Mouse (Mus musculus) ovary, postnatal 36 days (tissue): Measurements from ENCODE around the gene Vmn2r84.
"Not testable (repeated sequence)": the region's sequence is repeated elsewhere in the genome, so short reads cannot be mapped to it uniquely, and the experiment has no call there.

Experiments
- DNase-seq: peaks from one replicate; pipeline ENCODE4 v3.0.0; 2022; ENCODE audit warnings: low spot score, mixed read lengths

The Vmn2r84 gene

DNA sequence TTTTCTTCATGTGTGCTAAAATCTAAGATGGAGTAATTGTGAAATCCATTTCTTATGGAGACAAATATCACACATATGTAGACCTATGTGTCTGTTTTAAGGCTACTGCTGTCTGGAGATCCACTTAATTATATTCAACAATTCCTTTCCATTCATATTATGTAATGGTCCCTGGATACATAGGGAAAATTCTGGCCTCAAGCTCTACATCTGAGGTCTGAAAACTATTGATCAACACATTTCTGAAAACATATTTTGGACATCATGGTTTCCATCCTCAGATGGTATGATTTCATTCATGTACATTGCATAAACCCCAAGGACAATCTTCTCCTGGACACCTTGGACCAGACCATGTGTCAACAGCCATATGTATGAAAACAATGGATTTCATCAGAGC, at the start of gene Vmn2r84:
TSS of gene Vmn2r84 (minus strand) at position 101 of the 400 bp plus-strand sequence.
- no peak for DNase-seq

- DNase-seq = not testable (repeated sequence)
These were observed 40.2 kb upstream of the Vmn2r84 start for GRCm38 (mm10) chr10:130434185-130434898.

- not testable (repeated sequence) for DNase-seq
These were observed 35.5 kb upstream of the Vmn2r84 start, which contains the start of gene Vmn2r85 for GRCm38 (mm10) chr10:130429603-130430002. Vmn2r85 (minus strand) TSS chr10:130429703.

- not testable (repeated sequence) for DNase-seq
These were observed 28.2 kb upstream of the Vmn2r84 start for GRCm38 (mm10) chr10:130422368-130422767.

- DNase-seq = no peak
These were observed 26.3 kb upstream of the Vmn2r84 start for GRCm38 (mm10) chr10:130420401-130420800.

DNA sequence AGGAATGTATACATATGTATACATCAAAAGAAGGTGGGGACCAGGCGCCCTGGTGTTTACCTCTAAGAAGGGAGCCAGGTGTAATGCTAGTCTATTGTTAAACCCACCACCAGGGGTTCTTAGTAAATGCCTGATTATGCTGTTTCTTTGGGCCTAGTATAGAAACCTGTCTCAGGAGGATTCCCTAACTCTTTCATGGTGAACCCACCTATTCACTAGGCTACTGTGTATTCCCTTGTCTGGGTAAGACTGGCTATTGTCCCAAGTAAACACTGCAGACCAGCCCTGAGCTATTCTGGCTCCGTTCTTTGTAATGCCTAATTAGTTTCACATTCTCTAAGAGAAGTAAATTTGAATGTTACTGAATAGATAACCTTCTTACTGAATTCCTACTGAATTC, 25.8 kb upstream of the Vmn2r84 start:
- not testable (repeated sequence) for DNase-seq

GRCm38 (mm10) chr10:130416352-130416751, 22.2 kb upstream of the Vmn2r84 start:
- DNase-seq = not testable (repeated sequence)

DNA sequence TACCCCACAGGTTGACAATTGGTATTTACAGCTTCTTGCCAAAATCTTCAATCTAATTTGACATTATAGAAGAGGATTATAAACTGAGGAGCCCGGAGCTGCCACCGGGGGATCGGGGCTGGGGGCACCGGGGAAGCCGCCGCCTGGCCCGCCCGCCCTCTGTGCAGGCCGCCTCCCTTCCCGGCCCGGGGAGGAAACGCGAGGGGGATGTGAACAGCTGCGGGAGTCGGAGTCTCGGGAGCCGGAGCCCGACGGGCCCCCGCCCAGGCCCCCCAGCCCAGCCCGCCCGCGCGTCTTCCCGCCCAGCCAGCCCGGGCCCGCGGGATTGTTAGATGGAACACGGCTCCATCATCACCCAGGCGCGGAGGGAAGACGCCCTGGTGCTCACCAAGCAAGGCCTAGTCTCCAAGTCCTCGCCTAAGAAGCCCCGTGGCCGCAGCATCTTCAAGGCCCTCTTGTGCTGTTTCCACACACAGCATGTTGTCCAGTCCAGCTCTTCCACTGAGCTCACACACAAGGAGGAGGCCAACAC, 18.1 kb upstream of the Vmn2r84 start:
- DNase-seq = not testable (repeated sequence)

DNA sequence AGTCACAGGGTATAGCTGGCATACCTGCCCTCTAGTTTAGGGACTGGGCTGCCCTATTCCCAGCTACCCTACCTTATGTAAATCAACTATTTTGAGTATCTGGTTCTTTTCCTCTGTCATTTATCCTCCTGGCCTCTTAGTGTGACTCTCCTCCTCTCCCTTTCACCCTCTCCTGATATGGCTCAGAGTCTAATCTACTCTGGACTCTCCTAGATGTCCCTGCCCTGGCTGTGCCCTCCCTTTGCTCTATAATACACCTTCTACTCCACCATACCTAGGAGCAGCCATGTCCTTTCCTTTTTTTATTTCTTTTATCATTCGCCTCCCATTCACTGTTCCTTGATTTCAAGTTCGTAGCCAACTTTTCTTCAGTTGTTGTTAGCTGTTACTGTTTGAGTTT, 19.0 kb downstream of the Vmn2r84 start:
- no peak for DNase-seq

GRCm38 (mm10) chr10:130372491-130373173, 21.5 kb downstream of the Vmn2r84 start:
- no peak for DNase-seq

DNA sequence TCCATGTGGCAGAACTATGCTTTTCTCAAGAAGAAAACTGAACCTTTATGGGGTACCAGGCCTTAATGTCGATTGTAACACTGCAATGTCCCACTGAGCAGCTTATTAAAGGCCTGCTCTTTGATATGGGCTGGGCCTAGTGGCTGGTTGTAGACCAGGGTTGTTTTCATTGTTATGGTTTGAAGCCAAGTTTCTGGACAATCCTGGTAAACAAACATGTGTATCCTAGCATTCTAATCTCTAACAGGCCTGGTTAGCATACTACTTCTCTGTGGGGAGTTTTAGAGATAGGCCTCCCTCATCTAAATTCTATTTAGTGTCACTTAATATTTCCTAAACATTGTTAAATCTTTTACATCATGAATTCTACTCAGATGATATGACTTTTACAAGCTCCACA, 22.5 kb downstream of the Vmn2r84 start:
- DNase-seq = no peak

DNA sequence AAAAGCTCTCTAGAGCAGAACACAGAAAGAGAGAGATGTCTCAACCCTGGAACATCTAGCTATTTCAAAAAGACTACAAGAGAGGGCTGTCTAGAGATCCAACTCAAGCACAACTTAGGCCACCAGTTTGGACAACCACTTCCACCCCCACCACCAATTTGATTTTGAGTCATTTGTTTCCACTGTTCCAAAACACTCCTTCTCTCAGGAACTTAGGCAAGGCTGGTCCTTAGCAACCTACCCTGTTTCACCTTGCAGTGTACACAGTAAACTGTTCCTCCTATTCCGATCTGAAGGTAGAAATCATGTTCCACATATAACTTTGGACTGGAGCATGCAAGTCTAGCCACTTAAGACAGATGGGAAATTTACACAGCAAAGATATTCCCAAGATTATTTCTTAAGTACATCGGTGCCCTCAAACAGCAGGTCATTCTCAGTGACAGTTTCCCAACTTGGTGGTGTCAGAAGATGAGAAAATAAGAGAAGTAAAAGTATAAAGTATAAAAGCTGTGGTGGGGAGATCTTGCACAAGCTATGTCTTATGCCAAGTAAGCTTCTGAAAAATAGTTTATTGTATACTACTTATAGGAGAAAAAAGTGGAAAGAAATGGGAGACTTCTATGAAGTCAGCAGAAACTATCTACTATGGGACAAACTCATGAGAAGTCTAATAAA, 24.0 kb downstream of the Vmn2r84 start:
- no peak for DNase-seq

DNA sequence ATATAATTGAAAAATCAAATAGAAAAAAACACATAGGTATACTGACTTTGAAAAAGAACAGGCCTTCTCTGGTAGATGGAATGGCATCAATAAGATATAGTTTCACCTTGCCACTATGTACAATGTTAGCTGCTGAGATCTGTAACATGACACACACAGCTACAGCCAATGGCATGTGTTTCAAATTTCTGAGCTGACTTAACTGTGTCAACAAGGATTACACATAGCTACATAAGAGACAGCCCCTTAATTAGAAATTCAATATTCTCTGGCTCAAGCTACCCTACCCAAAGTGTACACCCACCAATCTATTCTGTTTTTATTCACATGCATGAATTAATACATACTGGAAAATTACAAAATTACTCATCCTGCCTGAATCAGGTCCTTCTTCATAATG, 25.7 kb downstream of the Vmn2r84 start:
- DNase-seq = no peak

DNA sequence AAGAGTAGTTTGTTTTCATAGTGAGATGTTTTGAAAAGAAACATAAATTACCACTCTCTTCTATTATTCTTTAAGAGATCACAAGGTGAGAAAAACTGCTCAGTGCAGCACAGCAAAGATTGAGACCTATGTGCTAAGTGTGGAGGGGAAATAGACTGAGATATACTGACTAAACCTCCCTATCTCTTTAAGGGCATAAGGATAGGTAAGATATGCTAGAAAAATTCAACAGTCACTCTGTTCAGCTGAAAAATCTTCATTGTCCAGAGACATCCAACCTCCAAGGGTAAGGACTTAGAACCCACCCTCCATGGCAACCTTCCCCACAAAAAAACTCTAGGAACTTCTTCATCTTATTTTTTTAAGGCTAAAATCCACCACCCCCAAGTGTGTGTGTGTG, 29.4 kb downstream of the Vmn2r84 start:
- DNase-seq = no peak

GRCm38 (mm10) chr10:130363438-130364164, 30.5 kb downstream of the Vmn2r84 start:
- DNase-seq = no peak

DNA sequence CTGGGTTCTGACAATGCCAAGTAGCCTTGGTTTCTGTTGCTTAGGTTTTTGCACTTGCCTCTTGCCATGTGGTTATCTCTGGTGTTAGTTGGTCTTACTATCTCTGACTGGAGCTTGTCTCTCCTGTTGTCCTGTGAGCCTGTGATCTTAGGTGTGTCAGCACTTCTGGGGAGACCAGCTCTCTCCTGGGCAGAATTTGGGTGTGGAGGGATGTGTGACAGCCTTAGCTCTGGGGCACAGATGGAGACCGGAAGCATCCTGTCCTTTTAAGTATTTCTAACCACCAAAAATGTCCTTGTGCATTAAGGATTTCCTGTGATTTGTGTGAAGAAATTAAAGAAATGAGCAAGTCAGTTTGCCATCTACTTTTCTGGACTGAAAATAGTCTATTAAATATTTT, 50.1 kb downstream of the Vmn2r84 start:
- no peak for DNase-seq

DNA sequence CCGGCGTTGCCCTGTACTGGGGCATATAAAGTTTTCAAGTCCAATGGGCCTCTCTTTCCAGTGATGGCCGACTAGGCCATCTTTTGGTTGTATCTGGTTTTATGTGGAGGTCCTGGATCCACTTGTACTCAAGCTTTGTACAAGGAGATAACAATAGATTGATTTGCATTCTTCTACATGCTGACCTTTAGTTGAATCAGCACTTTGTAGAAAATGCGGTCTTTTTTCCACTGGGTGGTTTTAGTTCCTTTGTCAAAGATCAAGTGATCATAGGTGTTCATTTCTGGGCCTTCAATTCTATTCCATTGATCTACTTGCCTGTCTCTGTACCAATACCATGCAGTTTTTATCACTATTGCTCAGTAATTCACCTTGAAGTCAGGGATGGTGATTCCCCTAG, 54.1 kb downstream of the Vmn2r84 start:
- DNase-seq = not testable (repeated sequence)

GRCm38 (mm10) chr10:130337581-130337980, 56.6 kb downstream of the Vmn2r84 start:
- DNase-seq = no peak

- no peak for DNase-seq
These were observed 57.7 kb downstream of the Vmn2r84 start for GRCm38 (mm10) chr10:130336385-130336784.

DNA sequence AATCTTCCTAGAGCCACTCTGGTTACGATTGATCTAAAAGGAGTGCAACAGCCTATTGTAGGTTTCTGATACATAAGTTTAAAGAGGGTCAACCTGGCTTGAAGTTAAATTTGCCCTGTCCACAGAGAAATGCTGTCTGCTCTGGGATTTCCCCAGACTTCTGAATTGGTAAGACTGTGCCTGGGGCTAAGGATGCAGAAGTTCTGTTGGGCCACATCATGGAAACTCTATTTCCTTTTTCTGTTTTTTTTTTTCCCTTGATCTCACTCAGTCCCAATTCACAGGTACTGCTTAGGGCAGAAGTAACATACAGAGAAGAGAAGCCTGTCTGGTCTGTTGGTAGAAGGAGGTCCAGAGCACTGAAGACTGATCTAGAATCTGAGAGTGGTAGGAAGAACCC, 63.4 kb downstream of the Vmn2r84 start:
- DNase-seq = no peak
